Mouse (Mus musculus) C2C12 (cell line): ENCODE measurements at regions not wholly inside any gene's neighbourhood (a gene's known extent, or its start where the extent isn't known, plus 50 kb on each side); places are given as distances from the start of the nearest gene placed in this dataset.

Experiments
- CTCF ChIP-seq: IDR thresholded peaks from one replicate; pipeline ENCODE4 v1.5.1; 2011; ENCODE audit not compliant: control insufficient read depth, insufficient read depth, insufficient read length
- MAX ChIP-seq: IDR thresholded peaks from one replicate; pipeline ENCODE4 v1.6.1; 2011; ENCODE audit warnings: mild to moderate bottlenecking, control low read depth
- MYOG ChIP-seq: IDR thresholded peaks from one replicate; pipeline ENCODE4 v1.6.1; 2011; ENCODE audit not compliant: control insufficient read depth, insufficient read length; ENCODE audit errors: extremely low read depth

GRCm38 (mm10) chr14:47857271-47857670 is 209.0 kb downstream of the Ktn1 start:
- TF ChIP-seq MYOG, result no peak
- TF ChIP-seq MAX, result no peak
- TF ChIP-seq CTCF, result no peak
